Mouse (Mus musculus) embryonic facial prominence, embryonic 12.5 days (tissue): ENCODE results near the gene Plcb4. TPM values are rescaled to one million over a fixed set of nuclear protein-coding genes. Genes with fewer than 3 reads are reported as not detected.

Source experiments
- ATAC-seq: fragments of 200-750 bp; cut with Nextera tagmentation; 2 replicates; pipeline ENCODE4 v1.8.0; 2017; ENCODE audit not compliant: insufficient number of reproducible peaks, insufficient read depth, low FRiP score, low TSS enrichment
- H3K27ac ChIP-seq: fragments of 300-500 bp; sonication (generic); 2 replicates; pipeline ENCODE4 v1.5.1; 2016; ENCODE audit warnings: mild to moderate bottlenecking
- H3K27me3 ChIP-seq: fragments of 300-500 bp; sonication (generic); 2 replicates; pipeline ENCODE4 v1.6.1; 2016; ENCODE audit warnings: mild to moderate bottlenecking, moderate library complexity
- H3K36me3 ChIP-seq: fragments of 300-500 bp; sonication (generic); 2 replicates; pipeline ENCODE4 v1.6.1; 2016; ENCODE audit warnings: mild to moderate bottlenecking
- H3K4me1 ChIP-seq: fragments of 300-500 bp; sonication (generic); 2 replicates; pipeline ENCODE4 v1.6.1; 2016
- H3K4me2 ChIP-seq: fragments of 300-500 bp; sonication (generic); replicated peaks from 2 replicates; pipeline ENCODE4 v1.6.1; 2016; ENCODE audit warnings: mild to moderate bottlenecking, moderate library complexity
- H3K4me3 ChIP-seq: fragments of 300-500 bp; sonication (generic); 2 replicates; pipeline ENCODE4 v1.5.1; 2016; ENCODE audit warnings: mild to moderate bottlenecking
- H3K9ac ChIP-seq: fragments of 300-500 bp; sonication (generic); 2 replicates; pipeline ENCODE4 v1.6.1; 2016; ENCODE audit warnings: mild to moderate bottlenecking, moderate library complexity
- H3K9me3 ChIP-seq: fragments of 300-500 bp; sonication (generic); 2 replicates; pipeline ENCODE4 v1.6.1; 2016; ENCODE audit warnings: mild to moderate bottlenecking, moderate library complexity
- WGBS: fragments of 180-500 bp; shearing (Covaris S2); methylation state at CpG from one replicate; pipeline ENCODE4 v1.1.7; 2016; 5-methylcytosine and 5-hydroxymethylcytosine counted together
- polyA plus RNA-seq: library from polyadenylated mRNA; unstranded; fragments of >200 nt; fragmentation: Nextera tagmentation; extraction: Ambion mirVana; gene quantifications from 2 replicates; pipeline ENCODE4 v1.2.1, GENCODE M21; 2016

Gene Plcb4
- polyA plus RNA-seq, 1 experiment from 2014 or later, result 18.7 TPM

DNA sequence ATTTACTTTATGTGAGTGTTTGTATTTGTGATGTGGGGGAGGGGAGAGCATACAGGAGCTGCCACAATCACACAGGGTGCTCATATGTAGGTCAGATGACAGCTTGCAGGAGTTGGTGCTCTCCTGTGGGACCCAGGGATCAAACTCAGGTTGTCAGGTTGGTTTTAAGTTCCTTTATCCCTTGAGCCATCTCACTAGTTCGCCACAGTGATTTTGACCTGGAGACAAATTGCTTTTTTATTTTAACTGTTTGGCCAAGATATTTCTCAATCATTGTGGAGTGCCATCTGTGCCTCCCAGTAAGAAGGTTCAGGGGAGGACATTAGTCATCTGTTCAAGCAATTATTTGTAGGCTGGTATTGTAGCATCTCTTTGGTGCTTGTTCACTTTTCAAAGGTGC lies 345.0 kb downstream of the Plcb4 start:
- no peaks in the 10 kb centered on the region for H3K27me3 ChIP-seq
- no peak overlapping the region for H3K9ac ChIP-seq
- ATAC-seq, result no peak
- no peaks in the 10 kb centered on the region for H3K9me3 ChIP-seq
- H3K36me3 ChIP-seq, result no peaks in the 10 kb centered on the region
- no peak overlapping the region for H3K4me3 ChIP-seq
- H3K4me2 ChIP-seq, result no peak overlapping the region
- 76% methylated on average over 1 of the region's 1 CpGs for WGBS
- no peaks in the 10 kb centered on the region for H3K4me1 ChIP-seq
- H3K27ac ChIP-seq, result no peak overlapping the region

DNA sequence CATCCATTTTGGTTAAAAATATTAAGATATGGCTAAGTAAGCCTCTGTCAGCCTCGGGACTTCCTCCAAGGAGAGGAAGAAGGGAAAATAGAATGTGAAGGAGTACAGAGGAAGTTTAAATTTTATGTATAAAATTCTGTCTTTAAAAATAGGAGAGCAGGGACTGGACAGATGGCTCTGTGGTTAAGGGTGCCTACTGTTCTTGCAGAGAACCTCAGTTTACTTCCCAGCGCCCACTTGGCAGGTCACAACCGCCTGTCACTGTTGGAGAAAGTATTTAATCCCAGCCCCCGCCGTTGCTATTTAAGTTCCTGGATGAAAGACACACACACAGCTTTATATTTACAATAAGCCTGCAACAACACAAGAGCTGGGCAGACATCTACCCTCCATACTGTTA lies 347.5 kb downstream of the Plcb4 start:
- WGBS, result 86% methylated on average over 5 of the region's 5 CpGs
- Histone ChIP-seq H3K9ac (no peak overlapping the region), H3K36me3 (no peaks in the 10 kb centered on the region), H3K4me1 (no peaks in the 10 kb centered on the region), H3K4me3 (no peak overlapping the region), H3K9me3 (no peaks in the 10 kb centered on the region), H3K4me2 (no peak overlapping the region), H3K27me3 (no peaks in the 10 kb centered on the region), H3K27ac (no peak overlapping the region)
- no peak for ATAC-seq

DNA sequence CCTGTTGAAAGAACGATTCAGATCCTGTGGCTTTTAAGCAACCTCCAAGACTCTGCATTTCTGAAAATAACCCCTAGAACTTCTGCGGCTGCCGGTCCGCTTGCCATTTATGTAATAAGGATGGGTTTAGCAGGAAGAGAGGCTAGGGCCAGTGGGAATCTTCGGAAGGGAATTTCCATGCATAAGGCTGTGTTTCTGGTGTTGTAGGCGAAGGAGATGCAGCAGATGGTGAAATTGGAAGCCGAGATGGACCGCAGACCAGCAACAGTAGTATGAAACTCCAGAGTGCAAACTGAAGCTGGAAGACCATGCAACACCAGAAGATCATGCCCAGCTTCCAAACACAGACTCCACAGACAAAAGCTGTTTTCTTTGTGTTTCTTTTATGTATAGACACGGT lies 353.9 kb downstream of the Plcb4 start:
- Histone ChIP-seq H3K27me3 (no peaks in the 10 kb centered on the region), H3K4me2 (no peak overlapping the region), H3K4me3 (no peak overlapping the region), H3K9me3 (no peaks in the 10 kb centered on the region), H3K9ac (no peak overlapping the region), H3K4me1 (no peaks in the 10 kb centered on the region), H3K27ac (no peak overlapping the region), H3K36me3 (no peaks in the 10 kb centered on the region)
- 83% methylated on average over 9 of the region's 9 CpGs for WGBS
- no peak for ATAC-seq

DNA sequence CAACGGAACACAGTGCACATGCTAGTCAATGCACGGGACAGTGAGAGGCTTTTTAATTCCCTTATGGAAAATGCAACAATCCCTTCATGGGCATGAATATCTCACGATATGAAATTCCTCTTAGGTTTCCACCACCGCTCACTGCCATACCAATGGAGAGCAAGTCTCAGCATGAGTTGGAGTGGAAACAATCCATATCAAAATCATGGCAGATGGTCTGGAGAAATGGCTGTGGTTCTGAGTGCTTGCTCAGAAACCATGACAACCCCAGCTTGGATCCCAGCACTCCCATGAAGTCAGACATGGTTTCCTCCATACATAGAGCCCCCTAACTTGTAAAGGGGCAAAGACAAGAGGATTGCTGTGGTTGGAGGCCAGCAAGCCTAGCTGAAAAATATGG lies 389.7 kb downstream of the Plcb4 start:
- no peak overlapping the region for H3K4me2 ChIP-seq
- WGBS, result 83% methylated on average over 4 of the region's 4 CpGs
- H3K27me3 ChIP-seq, result 0 out of 2 replicates have a peak, but pooled peaks cover 5% of the 10 kb centered on the region
- H3K36me3 ChIP-seq, result no peaks in the 10 kb centered on the region
- H3K27ac ChIP-seq, result no peak overlapping the region
- no peaks in the 10 kb centered on the region for H3K9me3 ChIP-seq
- H3K9ac ChIP-seq, result no peak overlapping the region
- no peak for ATAC-seq
- peaks cover 12% of the 10 kb centered on the region; the same call in 1 of the 2 replicates for H3K4me1 ChIP-seq
- H3K4me3 ChIP-seq, result no peak overlapping the region

DNA sequence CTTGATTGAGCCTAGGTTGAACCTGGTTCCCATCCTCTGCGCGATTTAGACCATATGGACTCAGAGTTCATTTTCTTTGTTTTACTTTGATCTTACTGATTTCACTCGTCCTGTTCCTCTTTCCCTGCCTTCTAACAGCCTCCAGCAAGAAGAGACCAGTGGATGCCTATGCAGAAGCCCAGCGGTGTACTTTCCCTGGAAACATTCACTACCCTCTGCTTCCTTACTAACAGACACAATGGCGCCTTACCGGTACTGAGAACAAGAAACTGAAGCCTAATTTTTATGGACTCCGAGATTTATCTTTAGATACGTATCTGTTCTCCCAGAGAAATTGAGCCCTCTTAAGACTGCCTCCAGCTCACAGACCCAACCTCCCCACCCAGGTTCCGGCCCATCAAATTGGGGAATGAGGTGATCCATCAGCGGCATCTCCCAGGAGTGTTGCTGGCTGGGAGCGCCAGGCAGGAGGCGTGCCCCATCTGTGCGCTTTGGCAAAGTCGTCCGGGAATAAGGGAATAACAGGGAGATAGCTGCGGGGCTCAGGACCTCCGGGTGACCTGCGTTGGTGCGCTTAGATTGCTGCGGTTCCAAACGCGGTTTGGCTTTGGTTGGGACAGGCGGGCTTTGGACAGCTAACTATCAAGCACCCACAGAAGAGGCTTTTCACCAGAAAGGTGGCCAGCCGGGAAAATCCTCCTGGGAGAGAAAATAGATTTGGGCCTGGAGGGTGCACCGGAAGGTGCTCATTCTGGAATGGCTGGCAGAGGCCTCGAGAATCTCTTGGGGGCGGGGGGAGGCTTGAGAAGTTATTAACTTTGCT lies 392.2 kb downstream of the Plcb4 start:
- Histone ChIP-seq H3K9ac (0 out of 2 replicates have a peak overlapping the region, but pooled peaks have one; percentile 7), H3K36me3 (no peaks in the 10 kb centered on the region), H3K27ac (no peak overlapping the region), H3K9me3 (no peaks in the 10 kb centered on the region), H3K4me1 (peaks cover 12% of the 10 kb centered on the region; the same call in 1 of the 2 replicates), H3K4me2 (peak overlapping the region; percentile 58), H3K27me3 (0 out of 2 replicates have a peak, but pooled peaks cover 5% of the 10 kb centered on the region), H3K4me3 (peak overlapping the region; percentile 27)
- ATAC-seq, result no peak
- WGBS, result 12% methylated on average over 27 of the region's 27 CpGs

DNA sequence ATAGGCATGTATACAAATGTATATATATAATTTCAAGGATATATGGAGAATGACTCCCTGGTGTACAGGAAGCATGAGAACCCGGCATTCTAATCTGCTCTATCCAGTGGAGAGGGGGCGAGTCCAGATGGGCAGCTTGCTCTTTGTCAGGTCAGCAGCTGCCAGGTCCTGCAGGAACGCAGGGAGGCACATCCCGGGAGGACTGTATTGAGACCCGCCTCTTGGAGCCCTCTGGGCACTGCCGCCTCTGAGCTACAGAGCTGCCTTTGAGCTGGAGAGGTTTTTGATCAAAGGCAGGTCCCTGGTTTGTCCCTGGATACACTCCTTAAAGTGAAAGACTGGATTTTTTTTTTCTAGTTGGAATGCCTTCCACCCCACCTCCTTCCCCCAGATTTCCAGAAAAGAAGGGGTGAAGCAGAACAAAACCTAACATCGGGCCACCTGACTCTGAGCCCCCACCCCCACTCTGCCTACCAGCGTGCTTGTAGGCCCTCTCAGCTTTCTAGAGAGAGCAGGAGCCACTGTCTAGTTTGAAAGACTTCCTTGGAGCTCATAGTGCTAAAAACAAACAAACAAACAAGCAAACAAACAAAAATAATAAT lies 393.0 kb downstream of the Plcb4 start, which contains the start of gene Lamp5:
Lamp5 (plus strand) TSS at position 552 of the 602 bp plus-strand sequence.
- Histone ChIP-seq H3K9ac (0 out of 2 replicates have a peak within 1 kb of the TSS, but pooled peaks have one; percentile 7), H3K36me3 (no peaks in the 10 kb centered on the region), H3K4me1 (peaks cover 12% of the 10 kb centered on the region; the same call in 1 of the 2 replicates), H3K4me2 (peak within 1 kb of the TSS; percentile 58), H3K27me3 (0 out of 2 replicates have a peak, but pooled peaks cover 5% of the 10 kb centered on the region), H3K9me3 (no peaks in the 10 kb centered on the region), H3K27ac (no peak within 1 kb of the TSS), H3K4me3 (peak within 1 kb of the TSS; percentile 27)
- no peak for ATAC-seq
- 3% methylated on average over 8 of the region's 8 CpGs for WGBS

DNA sequence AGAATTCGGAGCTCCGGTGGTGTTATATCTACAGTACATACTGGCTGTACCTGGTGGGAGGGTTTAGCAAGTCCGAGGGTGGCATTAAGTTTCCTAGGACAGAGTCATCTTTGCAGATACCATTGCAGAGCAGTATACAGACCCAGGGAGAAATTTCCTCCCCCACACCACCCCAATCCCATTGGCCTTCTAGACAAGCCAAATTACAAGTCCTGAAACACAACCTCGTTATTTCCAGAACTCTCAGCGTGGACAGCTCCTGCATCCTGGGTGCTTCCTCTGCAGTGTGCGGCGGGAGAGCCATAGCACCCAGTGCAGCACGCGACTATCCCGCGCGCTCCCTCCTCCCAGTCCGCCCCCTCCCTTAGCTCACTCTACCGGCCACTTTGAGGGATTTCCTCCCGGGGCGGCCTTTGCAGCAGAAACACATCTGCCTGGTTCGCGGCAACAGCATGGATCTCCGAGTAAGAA lies 399.1 kb downstream of the Plcb4 start:
- Histone ChIP-seq H3K36me3 (no peaks in the 10 kb centered on the region), H3K4me1 (peaks cover 19% of the 10 kb centered on the region), H3K4me3 (peak overlapping the region; percentile 33), H3K9me3 (no peaks in the 10 kb centered on the region), H3K27me3 (peaks cover 37% of the 10 kb centered on the region), H3K9ac (no peak overlapping the region), H3K27ac (no peak overlapping the region), H3K4me2 (peak overlapping the region; percentile 65)
- 3% methylated on average over 19 of the region's 19 CpGs for WGBS
- 0 out of 2 replicates have a peak, but pooled peaks have one; percentile 41 for ATAC-seq

DNA sequence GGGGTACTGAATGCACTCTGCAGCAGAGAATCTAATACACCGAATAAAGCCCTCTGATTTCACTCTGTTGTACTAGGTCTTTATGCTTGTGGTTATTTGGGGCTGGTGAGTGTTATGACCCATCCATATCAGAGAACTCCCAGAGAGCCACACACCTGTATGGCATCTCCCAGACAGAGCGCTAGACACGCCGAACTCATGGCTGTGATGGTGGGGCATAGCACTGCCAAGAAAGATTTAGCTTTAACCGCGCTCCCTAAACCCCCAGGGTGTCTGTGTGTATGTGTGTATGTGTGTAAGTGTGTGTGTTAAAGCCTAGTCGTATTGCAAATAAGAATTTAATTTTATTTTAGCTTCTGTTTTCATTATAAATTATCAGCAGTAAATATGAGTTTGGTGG lies 399.6 kb downstream of the Plcb4 start:
- H3K9me3 ChIP-seq, result no peaks in the 10 kb centered on the region
- peak overlapping the region; percentile 33 for H3K4me3 ChIP-seq
- no peak overlapping the region for H3K27ac ChIP-seq
- H3K36me3 ChIP-seq, result no peaks in the 10 kb centered on the region
- H3K4me2 ChIP-seq, result peak overlapping the region; percentile 65
- peaks cover 37% of the 10 kb centered on the region for H3K27me3 ChIP-seq
- ATAC-seq, result 0 out of 2 replicates have a peak, but pooled peaks have one; percentile 31
- H3K4me1 ChIP-seq, result peaks cover 19% of the 10 kb centered on the region
- no peak overlapping the region for H3K9ac ChIP-seq
- WGBS, result 3% methylated on average over 7 of the region's 7 CpGs

DNA sequence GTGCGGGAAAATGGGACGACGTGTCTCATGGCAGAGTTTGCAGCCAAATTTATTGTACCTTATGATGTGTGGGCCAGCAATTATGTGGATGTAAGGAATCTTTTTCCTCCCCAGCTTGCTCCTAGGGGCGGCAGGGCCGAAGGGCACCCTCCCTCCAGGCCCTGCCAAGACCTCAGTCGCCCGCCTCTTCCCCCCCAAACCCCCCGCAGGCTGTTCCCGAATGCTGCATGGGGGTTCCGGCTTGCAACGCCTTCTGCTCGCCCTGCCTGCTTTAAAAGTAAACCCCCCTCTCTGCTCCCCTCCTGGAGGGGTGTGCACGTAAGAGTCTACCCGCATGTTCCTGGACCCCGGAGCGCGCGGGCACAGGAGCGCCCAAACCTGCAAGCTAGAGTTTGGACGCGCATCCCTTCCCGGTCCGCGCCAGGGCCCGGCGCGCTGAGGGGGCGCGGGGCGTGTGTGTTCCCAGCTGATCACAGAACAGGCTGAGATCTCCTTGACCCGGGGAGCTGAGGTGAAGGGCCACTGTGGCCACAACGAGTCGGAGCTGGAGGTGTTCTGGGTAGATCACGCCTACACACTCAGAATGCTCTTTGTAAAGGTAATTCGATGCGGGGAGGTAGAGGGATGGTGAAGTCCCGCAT lies 400.3 kb downstream of the Plcb4 start:
- H3K9ac ChIP-seq, result no peak overlapping the region
- H3K4me3 ChIP-seq, result peak overlapping the region; percentile 33
- H3K4me1 ChIP-seq, result peaks cover 19% of the 10 kb centered on the region
- H3K9me3 ChIP-seq, result no peaks in the 10 kb centered on the region
- H3K27me3 ChIP-seq, result peaks cover 37% of the 10 kb centered on the region
- under 1% methylated on average over 36 of the region's 37 CpGs for WGBS
- ATAC-seq, result no peak
- peak overlapping the region; percentile 65 for H3K4me2 ChIP-seq
- H3K36me3 ChIP-seq, result no peaks in the 10 kb centered on the region
- H3K27ac ChIP-seq, result no peak overlapping the region
